Mouse (Mus musculus): ENCODE measurements around the gene Nt5dc3.

DNA sequence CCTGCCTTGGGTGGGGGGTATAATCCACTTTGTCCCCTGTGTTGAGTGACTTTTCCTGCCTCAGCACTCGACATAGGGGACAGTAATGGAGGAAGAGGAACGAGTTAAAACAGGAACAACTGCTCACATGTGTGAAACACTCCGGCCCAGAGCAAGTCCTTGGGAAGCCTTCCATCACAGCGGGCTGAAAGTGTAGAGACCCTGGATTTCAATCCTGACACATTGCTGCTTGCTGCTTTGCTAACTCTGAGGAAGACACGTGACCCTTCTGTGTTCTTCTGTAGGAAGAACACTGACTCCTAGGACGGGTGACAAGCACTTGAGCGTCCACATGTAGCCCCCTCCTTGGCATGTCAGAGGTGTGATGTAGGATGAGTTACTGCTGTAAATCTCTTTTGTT is 36.3 kb downstream of the Nt5dc3 start:
- TF ChIP-seq EP300 (IDR thresholded peaks at IDR 0.05; ENCODE audit: insufficient read depth, low read depth, low read length) (no peak), CTCF (IDR thresholded peaks at IDR 0.05; ENCODE audit: low read depth, low read length) (no peak), POLR2A (IDR thresholded peaks at IDR 0.05; ENCODE audit: insufficient read depth, low read length) (no peak)
